Mouse (Mus musculus): ENCODE measurements around the gene Atp6ap2. TPM values are rescaled to one million over a fixed set of nuclear protein-coding genes. Genes with fewer than 3 reads are reported as not detected.
A peak's percentile ranks its signal among the peaks of the same experiment; 100 is the strongest.
"Not testable (repeated sequence)": the region's sequence is repeated elsewhere in the genome, so short reads cannot be mapped to it uniquely, and the experiment has no call there.

Gene Atp6ap2
- polyA plus RNA-seq (2015; fragmentation: Nextera tagmentation; extraction: Ambion mirVana), result 125 and 129 TPM in 2 replicates

DNA sequence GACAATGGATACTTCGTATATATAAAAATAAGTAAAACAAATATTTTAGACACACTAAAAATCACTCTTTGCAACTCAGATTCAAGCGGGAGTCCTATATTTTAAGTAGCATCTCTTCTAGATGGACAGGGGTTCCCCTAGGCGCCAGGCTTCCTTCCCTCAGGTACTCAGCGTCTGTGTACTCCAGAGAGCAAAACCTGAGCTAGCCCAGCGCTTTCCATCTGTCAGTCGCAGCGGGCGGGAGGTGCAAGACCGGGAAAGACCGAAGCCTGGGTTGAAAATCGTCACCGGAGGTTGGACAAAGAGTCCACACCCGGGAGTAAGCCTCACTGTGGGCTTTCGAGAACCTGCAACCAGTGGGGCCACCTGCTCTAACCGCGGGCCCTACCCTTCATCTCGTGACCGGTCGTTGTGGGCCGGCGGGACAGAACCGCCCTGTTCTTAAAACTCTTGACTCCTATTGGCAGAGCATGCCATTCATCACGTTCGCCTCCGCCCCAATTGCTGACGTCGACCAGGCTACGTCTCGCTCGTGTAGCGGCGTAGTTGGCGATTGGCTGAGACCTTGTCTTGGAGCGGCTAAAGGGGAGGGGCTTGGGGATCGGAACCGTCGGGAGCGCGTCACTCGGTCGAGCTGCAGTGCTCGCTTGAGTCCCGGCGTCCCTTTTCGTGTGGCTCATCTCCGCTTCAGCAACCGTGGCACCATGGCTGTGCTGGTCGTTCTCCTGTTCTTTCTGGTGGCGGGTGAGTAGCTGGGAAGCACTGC, at the start of gene Atp6ap2:
Atp6ap2 (plus strand) TSS at position 610 of the 766 bp plus-strand sequence.
- peak; percentile 94 for DNase-seq (ENCODE audit: low spot score)

DNA sequence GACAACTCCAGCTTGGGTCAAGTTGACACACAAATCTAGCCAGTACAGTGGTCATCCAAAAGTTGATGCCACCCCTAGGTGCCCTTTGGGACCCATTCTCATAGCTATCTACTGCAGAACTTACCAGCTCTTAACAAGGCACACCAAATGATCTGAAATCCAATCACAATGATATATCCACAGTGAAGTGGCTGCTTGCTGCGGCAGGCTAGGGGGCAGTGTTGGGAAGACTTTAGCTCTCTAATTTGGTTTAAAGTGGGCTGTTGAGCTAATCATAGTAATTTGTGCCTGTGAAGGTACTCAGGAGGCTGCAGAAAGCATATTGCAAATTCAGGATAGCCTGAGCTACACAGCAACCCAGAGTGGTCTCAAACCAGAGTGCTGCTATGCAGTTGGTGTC, 43.2 kb upstream of the Atp6ap2 start:
- DNase-seq (ENCODE audit: low spot score), result no peak

- DNase-seq (ENCODE audit: low spot score), result no peak
Observed at GRCm38 (mm10) chrX:12557086-12557485, 30.5 kb upstream of the Atp6ap2 start.

GRCm38 (mm10) chrX:12571407-12571806, 16.2 kb upstream of the Atp6ap2 start:
- DNase-seq (ENCODE audit: low spot score), result no peak

- peak; percentile 70 for DNase-seq (ENCODE audit: low spot score)
Observed at GRCm38 (mm10) chrX:12577936-12578335, 9.7 kb upstream of the Atp6ap2 start.

DNA sequence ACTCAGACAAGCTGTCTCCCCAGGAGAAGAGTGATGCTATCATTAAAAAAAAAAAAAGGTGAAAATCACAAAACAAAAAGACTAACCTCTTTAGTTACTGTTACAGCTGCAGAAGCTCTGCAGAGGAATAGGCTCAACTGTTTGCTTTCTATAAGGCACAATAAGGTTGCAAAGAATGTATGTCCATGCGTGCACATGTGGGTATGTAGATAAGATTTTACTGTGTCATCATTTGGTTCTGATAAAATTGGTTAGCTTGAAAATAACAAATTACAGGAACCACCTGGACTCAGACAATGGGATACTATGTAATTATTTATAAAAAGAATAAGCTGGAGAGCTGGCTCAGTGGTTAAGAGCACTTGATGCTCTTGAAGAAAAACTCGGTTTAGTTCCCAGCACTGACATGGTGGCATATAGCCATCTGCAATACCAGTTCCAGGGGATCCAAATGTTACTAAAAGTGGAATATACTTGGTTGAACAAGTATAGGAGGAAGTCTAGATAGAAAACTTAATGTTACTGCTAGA, 9.2 kb upstream of the Atp6ap2 start:
- no peak for DNase-seq (ENCODE audit: low spot score)

- peak; percentile 52 for DNase-seq (ENCODE audit: low spot score)
Observed at GRCm38 (mm10) chrX:12583261-12583660, 4.3 kb upstream of the Atp6ap2 start.

DNA sequence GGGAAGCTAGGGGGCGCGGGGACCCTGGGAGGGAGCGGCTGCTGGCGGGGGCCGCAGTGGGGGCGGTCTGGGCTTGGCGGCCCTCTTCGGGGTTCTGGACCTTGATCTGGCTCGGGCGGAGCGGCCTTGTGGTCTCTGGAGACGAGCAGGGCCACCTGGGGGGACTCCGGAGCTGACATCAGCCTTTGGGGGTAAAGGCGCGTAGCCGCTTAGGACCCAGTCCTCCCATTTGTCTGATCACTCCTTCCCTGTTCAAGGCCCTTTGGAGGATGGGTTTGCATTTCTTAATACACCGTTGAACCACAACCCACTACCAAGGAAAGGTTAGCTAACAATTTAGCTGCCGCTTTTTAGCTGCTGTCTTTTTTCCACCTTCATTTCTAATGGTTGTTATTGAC, 356 bp downstream of the Atp6ap2 start:
- no peak for DNase-seq (ENCODE audit: low spot score)

DNA sequence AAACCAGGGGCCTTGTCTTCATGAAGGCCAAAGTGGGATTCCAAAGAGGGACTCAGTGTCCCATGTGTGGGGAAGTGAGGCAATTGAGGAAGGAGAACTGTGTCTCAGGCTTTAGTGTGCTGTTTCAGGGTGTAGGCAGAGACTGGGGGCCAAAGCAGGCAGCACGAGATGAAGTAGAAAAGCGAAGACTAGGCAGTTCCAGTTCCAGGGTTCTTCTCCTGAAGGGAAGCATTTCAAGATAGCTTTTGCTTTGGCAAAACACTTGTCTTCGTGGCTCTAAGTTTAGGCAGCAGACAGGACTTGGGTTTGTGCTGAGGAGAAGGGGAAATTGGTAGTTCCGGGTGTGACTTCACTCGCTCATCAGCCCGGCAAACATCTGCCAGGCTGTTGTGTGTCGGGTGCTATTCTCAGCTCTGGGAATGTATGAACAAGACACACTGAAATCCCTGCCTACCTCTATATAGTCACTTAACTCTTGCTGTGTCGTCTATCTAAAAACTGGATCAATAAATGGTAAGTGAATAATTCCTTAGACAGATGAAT, 3.9 kb downstream of the Atp6ap2 start:
- DNase-seq (ENCODE audit: low spot score), result no peak

DNA sequence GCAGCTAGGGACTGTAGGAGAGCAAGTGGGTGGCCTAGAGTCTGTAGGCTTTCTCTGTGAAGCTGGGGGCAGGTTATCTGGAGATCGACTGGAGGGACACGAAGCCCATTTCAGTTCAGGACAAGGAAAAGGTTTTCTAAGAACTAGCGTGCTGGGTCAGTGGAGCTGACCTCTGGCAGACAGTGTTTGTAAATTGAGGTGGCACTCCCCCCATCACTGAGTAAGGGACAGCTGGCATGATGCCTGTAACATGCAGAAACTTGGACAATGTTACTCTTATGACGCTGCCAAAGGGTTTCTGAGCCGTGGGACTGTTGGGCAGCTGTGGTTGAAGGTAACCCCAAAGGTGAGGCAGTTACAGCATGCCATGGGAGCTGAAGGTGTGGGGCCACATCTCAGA, 4.4 kb downstream of the Atp6ap2 start:
- no peak for DNase-seq (ENCODE audit: low spot score)

- no peak for DNase-seq (ENCODE audit: low spot score)
Observed at GRCm38 (mm10) chrX:12593824-12594223, 6.2 kb downstream of the Atp6ap2 start.

- not testable (repeated sequence) for DNase-seq (ENCODE audit: low spot score)
Observed at GRCm38 (mm10) chrX:12610541-12610940, 22.9 kb downstream of the Atp6ap2 start.

GRCm38 (mm10) chrX:12611211-12611610, 23.6 kb downstream of the Atp6ap2 start:
- DNase-seq (ENCODE audit: low spot score), result no peak

GRCm38 (mm10) chrX:12612360-12612759, 24.8 kb downstream of the Atp6ap2 start:
- DNase-seq (ENCODE audit: low spot score), result not testable (repeated sequence)

DNA sequence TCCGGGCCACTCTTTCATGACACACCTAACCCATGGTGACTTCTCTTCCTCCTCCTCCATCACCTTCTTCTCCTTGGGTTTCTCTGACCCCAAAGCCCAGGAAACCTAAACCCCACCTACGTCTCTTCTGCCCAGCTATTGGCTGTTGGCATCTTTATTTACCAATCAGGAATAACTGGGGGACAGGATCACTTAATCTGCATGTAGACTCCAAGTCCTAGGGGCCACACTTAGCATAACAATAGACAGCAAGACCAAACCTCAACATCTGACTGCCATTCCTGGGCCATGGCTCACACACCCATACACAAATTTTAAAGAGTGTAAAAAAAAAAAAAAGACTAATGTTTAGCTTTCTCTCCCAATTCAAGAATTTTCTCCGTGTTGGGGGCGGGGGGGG, 37.5 kb downstream of the Atp6ap2 start:
- no peak for DNase-seq (ENCODE audit: low spot score)

DNA sequence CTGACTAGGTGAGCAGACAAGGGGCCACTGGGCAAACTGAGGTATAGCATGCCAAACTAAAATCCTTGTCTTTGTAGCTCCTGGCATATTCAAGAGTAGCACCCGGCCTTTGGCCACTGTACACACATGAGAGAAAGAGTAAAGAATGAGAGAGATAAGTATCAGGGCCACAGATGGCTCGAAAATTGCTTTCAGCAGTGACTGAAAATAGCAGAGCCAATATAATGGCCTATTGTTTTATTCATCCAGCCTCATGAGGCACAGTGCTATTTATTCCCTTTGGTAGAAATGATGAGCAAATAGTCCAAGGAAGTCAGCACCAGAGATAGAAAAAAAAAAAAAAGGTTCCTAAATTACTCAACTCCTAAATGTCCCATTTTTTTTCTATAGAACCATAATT, 57.4 kb downstream of the Atp6ap2 start:
- no peak for DNase-seq (ENCODE audit: low spot score)

GRCm38 (mm10) chrX:12645531-12646304, 58.1 kb downstream of the Atp6ap2 start:
- DNase-seq (ENCODE audit: low spot score), result no peak

GRCm38 (mm10) chrX:12651906-12652305, 64.3 kb downstream of the Atp6ap2 start:
- DNase-seq (ENCODE audit: low spot score), result no peak

- DNase-seq (ENCODE audit: low spot score), result no peak
Observed at GRCm38 (mm10) chrX:12653879-12654278, 66.3 kb downstream of the Atp6ap2 start.
